Mouse (Mus musculus) layer of hippocampus, adult 9-11 months (tissue): ENCODE results near the gene R3hcc1l.

Source experiments
- DNase-seq: peaks from one replicate; pipeline ENCODE4 v3.0.0; 2022

The R3hcc1l gene

GRCm38 (mm10) chr19:42602041-42602440 is 83.5 kb downstream of the R3hcc1l start:
- no peak for DNase-seq

- no peak for DNase-seq
Measured at GRCm38 (mm10) chr19:42602576-42602975, 84.0 kb downstream of the R3hcc1l start.

GRCm38 (mm10) chr19:42608082-42608481 is 89.5 kb downstream of the R3hcc1l start:
- no peak for DNase-seq

GRCm38 (mm10) chr19:42609716-42610115 is 91.2 kb downstream of the R3hcc1l start:
- no peak for DNase-seq

- DNase-seq, result no peak
Measured at GRCm38 (mm10) chr19:42611746-42612145, 93.2 kb downstream of the R3hcc1l start.

- DNase-seq, result no peak
Measured at GRCm38 (mm10) chr19:42612654-42613053, 94.1 kb downstream of the R3hcc1l start, which contains the start of gene Loxl4. TSS of gene Loxl4 (minus strand) at chr19:42612813.

GRCm38 (mm10) chr19:42613116-42613515 is 94.6 kb downstream of the R3hcc1l start:
- DNase-seq, result no peak

- no peak for DNase-seq
Measured at GRCm38 (mm10) chr19:42613647-42614225, 95.2 kb downstream of the R3hcc1l start.

GRCm38 (mm10) chr19:42628068-42628467 is 109.5 kb downstream of the R3hcc1l start:
- no peak for DNase-seq

GRCm38 (mm10) chr19:42631541-42631961 is 113.0 kb downstream of the R3hcc1l start:
- DNase-seq, result no peak

GRCm38 (mm10) chr19:42632301-42632700 is 113.7 kb downstream of the R3hcc1l start:
- DNase-seq, result no peak

- no peak for DNase-seq
Measured at GRCm38 (mm10) chr19:42633650-42634049, 115.1 kb downstream of the R3hcc1l start.

GRCm38 (mm10) chr19:42636631-42637030 is 118.1 kb downstream of the R3hcc1l start:
- DNase-seq, result no peak

GRCm38 (mm10) chr19:42638604-42639481 is 120.3 kb downstream of the R3hcc1l start:
- no peak for DNase-seq

- DNase-seq, result no peak
Measured at GRCm38 (mm10) chr19:42639544-42639943, 121.0 kb downstream of the R3hcc1l start.

GRCm38 (mm10) chr19:42640211-42640610 is 121.7 kb downstream of the R3hcc1l start:
- DNase-seq, result no peak
